Mouse (Mus musculus): Measurements from ENCODE around the gene Lmnb2.

Gene Lmnb2

DNA sequence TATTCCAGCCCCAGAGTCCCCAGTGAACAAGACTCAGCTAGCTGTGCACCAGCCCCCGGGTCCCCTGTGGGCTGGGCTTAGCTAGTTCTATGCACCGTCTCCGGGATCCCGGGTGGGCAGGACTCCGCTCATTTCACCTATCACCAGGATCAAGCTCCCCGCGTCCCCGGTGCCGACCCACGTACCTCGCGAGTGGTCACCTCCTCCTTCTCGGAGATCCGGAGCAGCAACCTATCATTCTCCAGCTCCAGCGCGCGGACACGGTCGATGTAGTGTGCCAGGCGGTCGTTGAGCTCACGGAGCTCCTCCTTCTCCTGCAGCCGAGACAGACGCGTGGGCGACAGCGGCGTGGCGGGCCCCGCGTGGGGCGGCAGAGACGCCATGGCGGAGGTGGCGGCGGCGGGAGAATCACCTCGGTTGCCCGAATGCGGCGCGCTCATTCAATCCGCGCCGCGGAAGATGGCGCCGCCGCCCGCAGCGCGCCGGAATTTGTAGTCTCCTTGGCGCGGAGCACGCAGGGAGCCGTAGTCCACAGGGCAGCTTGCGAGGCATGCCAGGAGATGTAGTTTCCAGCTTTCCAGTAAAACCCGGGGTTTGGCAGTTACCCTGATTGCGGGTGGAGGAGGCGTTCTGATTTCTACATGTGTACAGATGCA, at the start of gene Lmnb2:
Gene Lmnb2 (minus strand): TSS at position 467 of the 656 bp plus-strand sequence.
- DNase-seq (ENCODE audit: low read depth, low spot score), result peak; percentile 54

DNA sequence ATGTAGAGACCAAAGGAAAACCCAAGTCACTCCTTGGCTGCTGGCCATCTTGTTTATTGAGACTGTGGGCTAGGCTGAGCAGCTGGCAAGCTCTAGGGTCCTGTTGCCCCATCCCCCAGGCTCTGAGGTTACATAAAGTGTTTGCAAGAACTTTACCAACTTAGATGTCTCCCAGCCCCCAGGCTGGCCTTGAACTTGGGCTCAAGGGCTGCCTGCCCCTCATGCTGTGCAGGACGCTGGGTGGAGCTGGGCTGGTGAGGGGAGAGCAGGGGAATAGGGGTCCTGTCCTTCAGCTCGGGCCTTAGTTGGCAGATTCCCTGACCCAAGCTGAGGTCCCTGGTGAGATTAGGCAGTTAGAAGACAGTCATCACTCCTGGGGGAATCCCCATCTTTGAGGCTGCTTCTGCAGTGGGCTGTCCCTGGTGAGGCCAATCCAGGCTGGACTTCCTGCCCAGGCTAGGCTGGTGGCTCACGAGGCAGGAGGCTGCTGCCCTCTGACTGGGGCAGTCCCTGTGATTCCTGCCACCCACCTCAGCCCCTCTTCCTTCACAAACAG, 49.1 kb upstream of the Lmnb2 start:
- DNase-seq (ENCODE audit: low read depth, low spot score), result no peak

DNA sequence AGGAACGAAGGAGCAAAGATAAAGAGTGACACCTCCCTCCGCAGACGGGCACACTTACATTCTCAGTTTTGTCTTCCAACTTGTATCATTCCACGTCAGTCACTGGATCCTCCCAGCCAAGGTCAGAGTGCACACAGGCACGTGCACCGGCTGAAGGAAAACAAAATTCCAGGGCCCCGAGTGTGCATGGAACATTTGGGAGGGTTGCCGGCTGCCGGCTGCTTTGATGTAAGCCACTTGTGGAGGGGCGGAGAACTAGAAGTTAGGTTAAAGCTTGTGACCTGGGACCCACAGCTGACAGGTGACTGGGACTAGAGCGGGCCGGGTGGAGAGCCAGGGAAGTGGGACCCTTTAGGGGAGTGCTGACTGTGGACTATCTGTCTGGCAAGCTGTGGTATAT, 48.3 kb upstream of the Lmnb2 start:
- DNase-seq (ENCODE audit: low read depth, low spot score), result no peak

DNA sequence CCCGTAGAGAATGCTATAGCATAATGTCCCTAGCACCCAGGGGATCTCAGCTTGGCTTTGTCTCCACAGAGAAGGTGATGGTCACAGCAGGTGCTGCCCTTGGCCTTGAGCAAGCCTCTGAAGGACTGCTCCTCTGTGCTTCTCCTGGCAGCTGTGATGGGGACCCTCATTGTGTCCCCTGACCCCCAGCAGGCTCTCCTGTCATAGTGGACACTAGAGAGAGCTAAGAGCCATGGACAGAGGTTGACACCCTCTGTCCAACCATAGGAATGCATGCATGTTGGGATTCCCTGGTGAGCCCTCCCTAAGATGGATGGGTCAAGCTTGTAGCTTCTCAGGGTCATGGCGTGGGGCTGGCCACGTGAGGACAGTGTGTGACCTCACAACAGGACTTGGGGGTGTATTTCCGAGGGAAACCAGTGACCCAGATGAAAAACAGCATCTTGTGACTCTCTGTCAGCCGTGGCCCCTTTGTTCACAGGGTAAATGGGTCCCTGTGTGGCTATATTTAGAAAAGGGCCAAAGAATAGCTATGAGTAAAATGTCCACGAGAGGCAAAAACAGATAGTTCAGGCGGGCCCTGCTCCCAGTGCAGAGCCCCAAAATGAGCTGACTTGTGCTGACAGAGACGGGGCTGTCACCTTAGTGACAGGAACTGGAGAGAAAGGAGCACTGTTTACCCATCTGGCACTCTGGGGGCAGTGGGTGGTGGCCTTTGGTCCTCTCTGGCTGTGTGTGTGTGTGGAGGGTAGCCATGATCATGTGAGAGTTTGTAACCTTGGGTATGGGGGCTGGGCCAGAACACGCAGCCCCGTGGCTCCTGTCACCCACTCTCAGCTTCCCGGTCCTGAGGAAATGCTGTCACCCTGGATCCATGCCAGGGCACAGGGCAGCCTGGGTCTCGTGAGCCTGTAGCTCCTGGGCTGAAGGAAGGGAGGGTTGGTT, 45.3 kb upstream of the Lmnb2 start:
- no peak for DNase-seq (ENCODE audit: low read depth, low spot score)

DNA sequence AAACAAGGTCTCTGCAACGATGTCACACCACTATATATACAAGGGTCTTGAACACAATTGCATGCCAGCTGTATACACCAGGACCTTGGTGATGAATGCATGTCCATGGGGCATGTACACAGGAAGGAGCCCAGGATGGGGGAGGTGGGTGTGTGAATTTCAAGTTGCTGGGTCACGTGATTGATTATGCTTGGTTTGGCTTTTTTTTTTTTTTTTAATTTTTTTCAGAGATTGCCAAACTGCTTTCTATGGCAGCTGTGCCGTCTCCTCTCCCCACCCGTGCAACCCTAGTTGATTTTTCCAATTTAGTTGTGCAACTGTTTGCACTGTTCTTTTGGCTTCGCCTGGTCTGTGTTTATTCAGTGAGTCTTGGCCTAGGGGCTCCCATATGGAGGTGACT, 44.5 kb upstream of the Lmnb2 start:
- no peak for DNase-seq (ENCODE audit: low read depth, low spot score)

DNA sequence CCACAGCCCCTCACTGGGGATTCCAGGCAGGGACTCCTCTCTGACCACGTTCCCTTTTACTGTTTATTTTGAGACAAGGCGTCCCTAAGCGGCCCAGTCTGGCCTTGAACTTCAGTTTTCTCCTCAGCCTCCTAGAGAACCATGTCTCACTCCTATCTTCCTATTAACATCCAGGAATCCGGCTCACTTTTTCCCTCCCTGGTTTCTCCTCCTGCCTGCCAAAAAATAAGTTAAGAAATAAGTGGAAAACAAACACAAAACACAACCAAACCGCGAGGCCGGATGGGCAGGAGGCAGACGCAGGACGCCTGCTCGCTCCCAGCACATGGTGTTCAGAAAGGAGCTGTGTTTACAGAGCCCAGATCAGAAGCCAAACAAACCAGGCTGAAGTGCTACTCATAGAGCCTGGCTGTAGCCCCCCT, 44.0 kb upstream of the Lmnb2 start:
- DNase-seq (ENCODE audit: low read depth, low spot score), result no peak

DNA sequence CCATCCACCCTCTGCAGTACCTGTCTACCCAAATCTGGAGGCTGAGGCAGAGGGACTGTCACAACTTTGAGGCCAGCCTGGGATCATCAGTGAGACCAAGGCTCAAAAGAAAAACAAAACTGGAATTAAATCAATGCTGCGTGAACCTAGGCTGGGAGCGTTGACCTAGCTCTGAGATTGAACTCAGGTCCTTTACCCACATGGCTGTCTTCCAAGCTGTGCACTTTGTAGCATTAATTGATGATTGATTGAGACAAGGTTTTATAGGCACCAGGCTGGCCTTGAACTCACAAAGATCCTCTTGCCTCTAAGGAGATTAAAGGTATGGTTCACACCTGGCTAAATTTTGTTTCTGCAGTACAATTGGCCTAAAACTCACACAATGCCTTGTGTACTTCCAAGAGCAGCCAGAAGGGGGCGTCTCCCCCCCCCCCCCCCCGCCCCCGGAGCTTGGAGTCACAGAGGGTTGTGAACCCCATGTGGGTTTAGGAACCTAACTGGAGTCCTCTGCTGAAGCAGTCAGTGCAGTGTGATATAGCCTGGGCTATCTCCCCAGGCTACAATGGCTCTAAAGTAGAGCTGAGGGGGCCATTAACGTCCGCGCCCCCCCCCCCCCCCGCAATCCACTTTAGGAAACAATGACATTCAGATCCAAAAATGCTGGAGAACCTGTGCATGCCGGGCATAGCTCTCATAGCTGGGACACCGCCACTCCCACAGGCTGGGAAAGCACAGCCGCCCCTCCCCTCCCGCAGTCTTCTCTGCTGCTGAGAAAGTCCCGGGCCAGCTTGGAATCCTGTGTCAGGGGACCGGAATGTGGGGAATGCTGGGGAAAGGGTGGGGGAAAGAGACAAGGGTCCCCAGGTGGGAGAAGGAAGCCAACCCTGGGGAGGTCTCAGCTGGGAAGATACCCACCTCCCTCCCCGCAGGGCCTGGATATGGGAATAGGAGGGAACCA, 42.8 kb upstream of the Lmnb2 start:
- DNase-seq (ENCODE audit: low read depth, low spot score), result no peak

DNA sequence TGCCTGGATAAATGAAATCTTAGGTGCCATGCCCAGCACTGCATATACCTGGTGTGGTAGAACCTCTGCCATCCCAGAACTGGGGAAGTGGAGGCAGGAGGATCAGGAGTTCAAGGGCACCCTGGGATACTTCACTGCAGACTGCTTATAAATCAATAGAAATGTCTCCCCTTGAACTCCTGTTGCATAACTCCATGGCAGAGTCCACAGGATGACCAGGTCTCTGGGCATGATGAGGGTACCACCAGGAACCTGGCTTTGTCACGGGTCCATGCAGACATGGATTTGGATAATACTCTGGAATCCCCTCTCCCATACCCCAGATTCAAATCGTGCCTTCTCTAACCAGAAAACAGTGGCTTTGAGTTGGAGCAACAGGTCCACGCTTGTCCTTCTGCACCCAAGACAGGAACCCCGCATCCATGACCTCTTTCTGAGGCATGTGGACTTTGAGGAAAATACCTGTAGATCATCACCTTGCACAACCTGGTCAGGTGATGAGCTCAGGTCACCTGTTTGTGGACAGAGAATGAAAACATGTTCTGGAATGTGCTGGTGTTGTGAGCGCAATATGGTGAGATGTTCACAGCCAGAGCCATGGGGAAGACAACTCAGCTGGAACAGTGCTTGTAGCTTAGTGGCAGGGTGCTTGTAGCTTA, 41.1 kb upstream of the Lmnb2 start:
- no peak for DNase-seq (ENCODE audit: low read depth, low spot score)

DNA sequence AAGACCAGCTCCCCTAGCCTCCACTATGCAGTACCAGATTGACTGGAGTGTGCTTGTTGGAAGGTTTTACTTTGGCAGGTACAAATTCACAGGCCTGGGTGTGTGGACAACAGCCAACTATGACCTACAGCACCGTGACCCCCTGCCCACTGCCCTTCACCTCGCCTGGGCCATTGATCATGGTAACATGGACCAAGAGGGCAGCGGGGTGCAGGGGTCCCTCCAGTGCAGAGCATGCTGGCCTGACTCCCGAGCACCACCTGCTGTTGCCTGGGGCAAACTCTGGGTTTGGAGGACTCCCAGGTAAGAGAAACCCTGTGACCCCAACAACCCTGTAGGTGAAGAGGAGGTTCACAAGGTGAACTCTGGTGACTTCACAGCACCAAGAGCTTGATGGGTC, 39.7 kb upstream of the Lmnb2 start:
- no peak for DNase-seq (ENCODE audit: low read depth, low spot score)

DNA sequence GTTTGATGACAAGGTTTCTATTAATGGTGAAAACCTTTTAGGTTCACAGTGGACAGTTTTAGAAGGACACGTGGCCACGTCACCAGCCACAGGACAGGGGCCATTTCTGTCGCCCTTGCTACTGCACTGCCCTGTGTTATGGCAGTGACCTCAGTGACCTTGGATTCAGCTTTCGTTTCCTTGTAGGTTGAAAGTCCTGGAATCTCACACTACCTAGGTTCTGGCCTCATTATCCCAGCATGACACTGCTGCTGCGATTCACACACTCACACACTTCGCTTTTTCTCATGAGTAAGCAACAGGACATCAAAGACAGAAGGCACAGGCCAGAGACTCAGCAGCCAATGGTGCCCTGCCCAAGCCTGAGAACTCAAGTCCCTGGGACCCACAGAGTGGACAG, 38.9 kb upstream of the Lmnb2 start:
- no peak for DNase-seq (ENCODE audit: low read depth, low spot score)

DNA sequence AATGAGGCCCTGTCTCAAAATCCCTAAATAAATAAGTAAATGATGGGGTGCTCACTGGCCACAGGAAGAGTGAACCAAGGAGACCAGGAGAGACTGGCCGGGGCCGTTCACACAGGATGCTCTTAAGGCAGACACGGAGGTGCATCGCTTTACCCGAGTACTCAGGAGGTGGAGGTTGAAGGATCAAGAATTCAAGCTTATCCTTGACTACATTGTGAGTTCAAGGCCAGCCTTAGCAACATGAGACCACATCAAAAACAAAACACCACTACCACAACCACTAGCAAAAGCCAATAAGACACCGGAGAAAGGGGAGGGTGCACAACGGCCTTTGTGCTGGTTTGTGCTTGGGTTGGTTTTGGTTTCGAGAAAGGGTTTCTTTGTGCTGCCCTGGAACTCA, 38.3 kb upstream of the Lmnb2 start:
- no peak for DNase-seq (ENCODE audit: low read depth, low spot score)

DNA sequence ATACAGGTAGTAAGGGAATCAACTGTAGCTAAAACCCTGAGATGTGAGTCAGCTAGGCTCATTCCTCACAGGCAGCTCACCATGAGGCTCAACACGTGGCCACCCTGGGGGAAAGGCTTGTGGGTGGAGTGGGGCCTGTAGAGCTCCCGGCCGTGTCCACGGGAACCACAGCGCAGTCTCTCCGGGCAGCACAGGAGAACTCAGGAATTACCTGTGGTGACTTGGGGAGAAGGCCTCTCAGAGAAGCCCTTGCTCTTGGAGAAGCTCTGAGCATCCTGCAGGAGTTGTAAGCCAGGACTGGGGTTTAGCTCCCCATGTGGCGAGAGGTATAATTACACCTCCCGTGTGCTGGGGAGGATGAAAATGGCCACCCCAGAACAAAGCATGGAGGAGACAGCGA, 37.5 kb upstream of the Lmnb2 start:
- DNase-seq (ENCODE audit: low read depth, low spot score), result no peak

DNA sequence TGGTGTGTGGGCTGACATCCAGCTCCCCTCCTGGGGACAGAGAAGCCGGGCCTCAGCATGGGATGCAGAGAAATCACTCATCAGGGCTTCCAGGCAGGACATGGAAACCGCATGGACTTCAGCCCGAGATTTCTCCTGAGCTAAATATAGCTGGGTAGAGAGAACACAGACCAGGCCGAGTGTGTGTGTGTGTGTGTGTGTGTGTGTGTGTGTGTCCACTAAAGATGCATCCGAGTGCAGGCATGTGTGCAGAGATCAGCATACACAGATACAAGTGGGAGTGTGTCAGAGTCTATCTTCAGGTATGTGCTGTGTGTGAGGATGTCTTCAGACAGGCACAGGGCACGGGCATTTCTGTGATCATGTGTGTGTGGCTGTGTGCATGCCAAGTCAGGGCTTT, 36.8 kb upstream of the Lmnb2 start:
- no peak for DNase-seq (ENCODE audit: low read depth, low spot score)

DNA sequence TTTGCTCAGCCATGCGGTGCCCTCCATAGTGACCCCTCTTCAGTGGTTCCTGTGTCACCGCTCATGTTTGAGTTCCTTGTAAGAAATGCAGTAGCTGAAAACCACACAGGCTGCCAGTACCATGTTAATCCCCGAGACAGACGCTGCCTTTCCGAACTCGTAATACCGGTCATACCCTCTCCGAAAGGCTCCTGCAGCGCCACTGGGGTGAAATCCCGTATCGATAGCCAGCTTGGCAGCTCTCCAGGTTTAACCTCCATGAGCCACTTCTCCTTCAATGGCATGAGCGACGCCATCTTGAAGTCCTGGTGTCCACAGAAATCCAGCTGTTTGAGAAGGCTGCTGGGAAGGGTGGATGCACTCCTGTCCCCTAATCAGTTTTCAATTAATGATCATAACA, 36.4 kb upstream of the Lmnb2 start:
- DNase-seq (ENCODE audit: low read depth, low spot score), result no peak

DNA sequence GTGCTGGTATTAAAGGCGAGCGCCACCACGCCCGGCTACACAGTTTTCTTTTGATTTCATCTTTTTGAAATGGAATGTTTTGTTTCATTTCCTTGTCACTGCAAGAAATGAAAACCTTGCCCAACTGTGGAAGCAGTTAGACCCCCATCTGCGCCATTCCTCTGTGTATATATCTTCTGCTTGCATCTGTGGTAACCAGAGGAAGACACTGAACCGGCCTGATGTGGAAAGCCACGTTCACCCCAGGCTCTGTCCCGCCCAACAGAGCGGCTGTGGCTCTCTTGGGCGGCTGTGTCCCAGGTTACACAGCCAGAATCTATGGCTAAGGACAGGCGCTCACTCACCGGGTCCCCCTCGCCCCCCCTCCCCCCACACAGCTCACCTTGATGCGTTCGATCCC, 34.4 kb upstream of the Lmnb2 start:
- DNase-seq (ENCODE audit: low read depth, low spot score), result no peak

DNA sequence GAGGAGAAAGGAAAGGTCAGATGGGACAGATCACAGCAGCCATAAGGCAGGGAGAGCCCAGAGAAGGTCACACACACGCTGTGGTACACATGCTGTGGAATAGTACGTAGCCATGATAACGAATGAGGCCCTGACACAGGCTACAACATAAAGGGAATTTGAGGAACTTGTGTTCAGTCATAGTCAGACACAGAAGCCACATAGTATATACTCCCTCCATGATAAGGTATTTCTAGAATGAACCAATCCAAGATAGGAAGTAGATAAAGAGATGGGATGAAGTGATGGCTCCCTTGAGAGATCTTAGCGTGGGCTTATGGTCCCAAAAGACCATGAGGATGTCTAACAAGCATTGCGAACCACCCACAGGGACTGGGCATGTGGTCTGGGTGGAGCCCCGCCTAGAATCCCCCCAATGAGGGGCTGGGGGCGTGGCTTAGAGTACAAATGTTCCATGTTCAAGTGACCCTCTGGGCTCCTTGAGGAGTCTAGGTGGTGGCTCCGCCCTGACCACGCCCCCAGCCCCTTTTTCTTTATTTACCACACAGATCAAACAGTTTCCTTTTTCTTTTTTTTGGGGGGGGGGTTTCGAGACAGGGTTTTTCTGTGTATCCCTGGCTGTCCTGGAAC, 33.8 kb upstream of the Lmnb2 start:
- no peak for DNase-seq (ENCODE audit: low read depth, low spot score)

DNA sequence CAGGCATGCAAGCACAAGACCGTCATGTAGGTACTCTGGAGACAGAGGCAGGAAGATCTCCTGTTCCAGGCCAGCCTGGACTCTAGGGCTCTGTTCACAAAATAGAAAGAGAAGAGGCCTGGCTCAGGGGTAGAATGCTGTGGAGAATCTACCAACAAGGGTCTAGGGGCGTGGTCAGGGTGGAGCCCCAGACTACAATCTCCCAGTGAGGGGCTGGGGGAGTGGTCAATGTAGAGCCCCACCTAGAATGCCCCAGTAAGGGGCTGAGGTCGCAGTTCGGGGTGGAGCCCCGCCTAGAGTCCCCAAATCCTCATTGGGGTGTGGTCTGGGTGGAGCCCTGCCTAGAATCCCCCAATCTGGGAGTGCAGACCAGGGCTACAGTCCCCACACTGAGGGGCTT, 32.3 kb upstream of the Lmnb2 start:
- DNase-seq (ENCODE audit: low read depth, low spot score), result no peak

DNA sequence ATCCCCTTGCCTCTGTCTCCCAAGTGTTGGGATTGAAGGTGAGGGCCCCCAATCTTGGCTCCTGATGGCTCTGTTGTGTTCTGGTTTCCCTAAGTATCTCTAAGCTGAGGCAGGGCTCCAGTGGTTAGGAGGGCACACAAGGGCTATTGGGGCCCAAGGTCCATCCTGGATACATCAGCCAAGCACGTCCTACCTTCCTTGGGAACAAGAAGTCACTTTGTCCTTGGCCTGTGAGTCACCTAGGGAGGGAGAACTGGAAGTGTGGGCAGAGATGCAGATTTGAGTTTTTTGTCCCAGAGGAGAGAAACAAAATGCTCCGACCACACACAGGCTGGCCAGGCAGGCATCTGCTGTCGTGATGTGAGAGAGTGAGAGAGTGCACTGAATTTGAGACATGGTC, 31.0 kb upstream of the Lmnb2 start:
- DNase-seq (ENCODE audit: low read depth, low spot score), result no peak

DNA sequence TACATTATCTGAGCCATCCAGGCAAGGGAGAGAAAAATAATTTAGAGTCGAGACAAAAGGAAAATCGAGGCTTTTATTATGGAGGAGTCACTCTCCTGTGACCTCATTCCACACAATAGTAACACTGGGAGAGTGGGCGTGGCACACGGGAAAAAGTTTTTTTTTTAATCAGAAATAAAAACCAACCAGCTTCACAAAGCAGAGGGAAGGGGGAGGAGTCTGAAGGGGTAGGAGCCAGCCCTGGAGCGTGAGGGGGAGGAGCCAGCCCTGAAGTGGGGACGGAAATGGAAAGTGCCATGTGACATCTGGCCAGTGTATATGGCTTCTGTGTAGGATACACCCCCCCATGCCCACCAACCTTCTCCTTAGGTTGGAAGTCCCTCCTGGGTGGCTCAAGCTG, 30.5 kb upstream of the Lmnb2 start:
- DNase-seq (ENCODE audit: low read depth, low spot score), result no peak

DNA sequence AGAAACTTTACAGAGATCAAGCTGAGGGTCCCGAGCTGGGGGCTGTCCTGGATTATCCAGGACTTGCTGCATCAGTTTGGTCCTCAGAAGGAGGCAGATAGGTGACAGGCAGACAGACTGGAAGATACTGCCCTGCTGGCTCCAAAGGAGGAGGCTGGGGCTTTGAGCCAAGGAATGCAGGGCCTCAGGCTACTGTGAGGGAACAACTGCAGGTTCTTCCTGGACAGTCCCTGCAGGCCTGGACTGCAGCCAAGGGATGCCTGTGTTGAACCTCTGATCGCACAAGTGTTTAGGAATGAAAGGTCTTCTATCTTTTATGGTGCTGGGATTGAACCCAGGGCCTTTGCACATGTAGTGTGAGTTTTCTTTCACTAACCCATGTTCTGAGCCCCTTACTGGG, 29.8 kb upstream of the Lmnb2 start:
- DNase-seq (ENCODE audit: low read depth, low spot score), result no peak

All from retina, postnatal 7 days (tissue).